Mouse (Mus musculus) activated CD4-positive, CD25-positive, alpha-beta regulatory T cell, adult 4 months (primary cell): ENCODE data around the gene Mrpl53. TPM values are rescaled to one million over a fixed set of nuclear protein-coding genes. Genes with fewer than 3 reads are reported as not detected.

Experiments
- ATAC-seq: one replicate; pipeline ENCODE4 v1.8.0; 2017
- polyA plus RNA-seq, 2 experiments: library from polyadenylated mRNA; unstranded; fragments of 100-300 nt; shearing (Covaris generic); gene quantifications; one replicate each; pipeline ENCODE4 v1.2.1; 2017

The Mrpl53 gene
- polyA plus RNA-seq, 2 experiments from 2014 or later: 63.9 to 66.3 TPM

DNA sequence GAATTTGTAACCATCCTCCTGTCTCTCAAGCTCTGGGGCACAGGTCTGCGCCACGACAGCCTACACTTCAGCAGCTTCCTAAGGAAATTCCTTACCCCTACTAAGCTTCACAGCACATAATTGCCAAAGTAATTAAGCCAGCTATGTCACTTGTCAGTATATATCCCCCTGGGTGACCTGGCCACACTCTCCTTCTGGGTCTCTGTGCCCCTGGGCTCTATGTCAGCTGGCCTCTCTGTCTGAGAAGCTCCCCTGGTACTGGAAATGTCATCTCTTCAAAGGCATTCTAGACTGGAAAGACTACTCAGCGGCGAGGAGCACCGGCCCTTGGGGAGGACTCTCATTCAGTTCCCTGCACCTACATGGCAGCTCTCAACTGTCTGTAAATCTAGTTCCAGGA lies 14.1 kb downstream of the Mrpl53 start:
- no peak for ATAC-seq

DNA sequence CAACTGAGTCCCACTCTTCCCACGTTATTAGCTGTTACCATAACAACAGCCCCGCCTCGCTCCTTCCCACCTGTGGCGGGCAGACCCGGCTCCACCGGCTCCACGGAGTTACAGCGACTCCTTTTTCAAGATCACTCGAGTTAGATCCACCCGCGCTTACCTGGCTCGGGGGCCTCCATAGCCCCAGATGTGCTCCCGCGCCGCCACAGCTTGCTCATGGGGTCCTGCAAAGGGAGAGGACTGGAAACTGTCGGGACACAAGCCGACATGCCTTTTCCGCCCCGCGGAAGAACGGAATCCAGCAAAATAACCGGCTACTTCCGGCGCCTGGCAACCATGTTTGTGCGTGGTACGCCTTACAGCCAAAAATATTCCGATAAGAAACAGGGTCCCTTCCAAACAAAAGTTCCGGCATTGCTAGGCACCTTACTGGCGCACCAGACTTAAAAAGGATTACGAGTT lies 16.0 kb downstream of the Mrpl53 start:
- ATAC-seq: peak; percentile 15

DNA sequence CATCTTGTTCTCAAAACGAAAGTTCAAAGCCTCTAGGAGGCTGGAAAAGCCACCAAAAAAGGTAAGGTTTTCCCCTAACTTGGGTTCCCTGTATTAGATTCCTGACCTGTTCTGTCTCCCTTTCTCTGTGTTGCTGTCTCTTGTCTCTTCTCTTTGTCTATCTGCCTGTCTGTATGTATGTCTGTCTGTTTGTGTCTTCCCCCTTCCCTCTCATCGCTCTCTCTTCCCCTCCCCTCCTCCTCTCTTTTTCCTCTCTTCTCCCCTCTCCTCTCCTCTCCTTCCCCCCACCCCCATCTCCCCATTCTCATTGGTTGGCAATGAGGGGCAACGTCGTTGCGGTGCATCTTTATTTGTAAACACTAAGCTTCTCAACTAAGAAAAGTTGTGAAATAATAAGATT lies 16.5 kb downstream of the Mrpl53 start, which contains the start of gene Ino80b:
TSS of gene Ino80b (minus strand) at position 101 of the 400 bp plus-strand sequence.
- ATAC-seq: no peak

DNA sequence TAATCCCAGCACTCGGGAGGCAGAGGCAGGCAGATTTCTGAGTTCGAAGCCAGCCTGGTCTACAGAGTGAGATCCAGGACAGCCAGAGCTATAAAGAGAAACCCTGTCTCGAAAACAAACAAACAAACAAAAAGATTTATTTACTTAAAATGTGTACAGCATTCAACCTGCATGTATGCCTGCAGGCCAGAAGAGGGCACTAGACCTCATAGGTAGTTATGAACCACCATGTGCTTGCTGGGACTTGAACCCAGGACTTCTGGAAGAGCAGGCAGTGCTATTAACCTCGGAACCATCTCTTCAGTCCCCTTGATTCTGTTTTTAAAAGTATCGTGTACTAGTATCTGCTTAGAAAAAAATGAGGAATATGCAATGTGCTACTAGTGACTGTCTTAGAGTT lies 18.6 kb downstream of the Mrpl53 start:
- no peak for ATAC-seq

DNA sequence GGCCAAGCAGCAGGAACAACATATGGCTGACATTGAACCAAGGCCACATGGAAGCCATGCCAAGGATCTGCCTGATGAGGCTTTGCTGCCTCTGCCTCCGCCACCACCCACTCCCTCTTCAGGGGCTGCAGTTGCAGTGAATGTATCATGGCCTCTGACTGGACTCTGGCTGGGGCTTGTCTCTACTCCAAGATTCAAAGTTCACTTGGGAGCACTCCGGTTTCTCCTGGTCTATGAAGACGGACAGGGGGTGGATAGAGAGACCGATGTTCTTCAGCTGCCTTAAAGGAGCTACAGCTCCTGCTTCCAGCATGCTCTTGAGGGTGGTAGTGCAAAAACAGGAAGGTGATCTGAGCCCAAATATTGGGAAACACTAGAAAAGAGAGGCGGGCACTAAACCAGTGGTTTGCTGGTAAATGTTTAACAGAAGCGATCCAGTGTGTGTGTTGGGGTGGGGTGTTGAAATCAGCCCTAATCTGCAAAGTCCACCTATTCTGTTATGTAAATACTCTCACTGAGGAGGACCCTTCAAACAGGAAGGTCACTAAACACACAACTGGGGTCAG lies 22.7 kb downstream of the Mrpl53 start:
- no peak for ATAC-seq

DNA sequence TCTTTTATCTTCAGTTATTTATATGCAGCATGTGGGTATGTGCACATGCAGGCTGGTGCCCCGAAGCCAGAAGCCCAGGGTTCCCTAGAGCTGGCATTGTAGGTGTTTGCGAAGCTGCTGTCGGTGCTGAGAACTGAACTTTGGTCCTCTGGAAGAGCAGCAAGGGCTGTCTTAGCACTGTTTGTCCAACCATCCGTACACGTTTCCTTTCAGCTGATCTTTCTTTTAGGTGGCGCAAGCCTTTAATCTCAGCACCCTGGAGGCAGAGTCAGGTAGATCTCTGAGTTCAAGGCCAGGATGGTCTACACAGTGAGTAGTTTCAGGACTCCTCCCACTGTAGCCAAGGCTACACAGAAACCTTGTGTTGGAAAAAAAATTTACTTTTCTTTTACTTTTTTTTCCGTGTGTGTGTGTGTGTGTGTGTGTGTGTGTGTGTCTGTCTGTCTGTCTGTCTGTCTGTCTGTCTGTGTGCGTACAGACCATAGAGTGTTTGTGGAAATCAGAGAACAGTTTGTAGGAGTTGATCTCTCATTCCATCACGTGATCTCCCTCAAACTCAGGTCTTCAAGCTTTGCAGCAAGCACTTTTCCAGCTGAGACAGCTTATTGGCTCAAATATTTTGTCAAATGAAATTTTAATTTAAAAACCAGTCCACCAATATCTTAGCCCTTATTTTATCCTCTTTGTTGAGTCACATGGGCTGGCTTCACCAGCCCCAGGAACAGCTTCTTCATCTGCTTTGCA lies 23.5 kb downstream of the Mrpl53 start:
- ATAC-seq: no peak

DNA sequence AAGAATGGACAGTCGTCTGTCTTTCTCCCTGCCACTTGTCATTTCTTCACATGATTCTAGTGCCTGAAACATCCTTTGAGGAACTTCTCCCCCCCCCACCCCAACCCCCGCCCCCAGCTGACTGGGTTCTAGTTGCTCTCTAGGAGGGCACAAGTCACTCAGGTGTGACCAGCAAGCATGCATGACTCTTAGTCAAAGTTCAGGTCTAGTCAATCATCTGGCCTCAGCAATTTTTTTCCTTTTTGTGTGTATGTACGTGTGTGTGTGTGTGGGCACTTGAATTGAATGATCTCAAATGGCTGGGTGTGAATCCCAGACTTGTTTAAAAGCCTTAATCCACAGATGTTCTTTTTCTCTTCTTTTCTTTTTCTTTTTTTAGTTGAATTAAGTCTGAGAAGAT lies 25.4 kb downstream of the Mrpl53 start:
- ATAC-seq: no peak

DNA sequence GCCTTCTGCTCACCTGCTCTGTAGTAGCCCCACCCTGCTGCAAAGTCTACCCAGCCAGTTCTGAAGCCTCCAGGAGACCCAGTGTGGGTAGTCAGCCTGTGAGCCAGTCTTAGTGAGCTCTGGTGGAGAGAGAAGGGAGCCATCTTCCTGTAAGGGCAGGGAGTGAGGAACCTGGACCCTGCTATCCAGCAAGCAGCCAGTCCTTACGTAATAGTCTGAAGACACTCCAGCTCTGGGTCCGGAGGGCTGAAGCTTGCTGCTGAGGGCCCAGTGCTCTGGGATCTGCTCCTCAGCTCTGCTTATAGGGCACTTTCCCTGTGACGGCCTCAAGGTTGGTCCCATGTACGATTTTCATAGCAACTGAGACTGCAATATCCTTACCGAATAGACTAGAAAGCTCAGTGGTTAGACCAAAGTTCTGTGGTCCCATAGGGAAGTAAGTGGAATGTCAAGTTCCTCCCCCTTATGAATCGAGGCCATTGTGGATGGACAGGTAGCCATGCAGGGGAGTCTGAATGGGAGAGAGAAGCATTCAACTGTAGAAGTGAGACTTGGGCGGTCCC lies 26.2 kb downstream of the Mrpl53 start, which contains the start of gene Rtkn:
TSS of gene Rtkn (plus strand) at position 513 of the 563 bp plus-strand sequence.
- no peak for ATAC-seq

DNA sequence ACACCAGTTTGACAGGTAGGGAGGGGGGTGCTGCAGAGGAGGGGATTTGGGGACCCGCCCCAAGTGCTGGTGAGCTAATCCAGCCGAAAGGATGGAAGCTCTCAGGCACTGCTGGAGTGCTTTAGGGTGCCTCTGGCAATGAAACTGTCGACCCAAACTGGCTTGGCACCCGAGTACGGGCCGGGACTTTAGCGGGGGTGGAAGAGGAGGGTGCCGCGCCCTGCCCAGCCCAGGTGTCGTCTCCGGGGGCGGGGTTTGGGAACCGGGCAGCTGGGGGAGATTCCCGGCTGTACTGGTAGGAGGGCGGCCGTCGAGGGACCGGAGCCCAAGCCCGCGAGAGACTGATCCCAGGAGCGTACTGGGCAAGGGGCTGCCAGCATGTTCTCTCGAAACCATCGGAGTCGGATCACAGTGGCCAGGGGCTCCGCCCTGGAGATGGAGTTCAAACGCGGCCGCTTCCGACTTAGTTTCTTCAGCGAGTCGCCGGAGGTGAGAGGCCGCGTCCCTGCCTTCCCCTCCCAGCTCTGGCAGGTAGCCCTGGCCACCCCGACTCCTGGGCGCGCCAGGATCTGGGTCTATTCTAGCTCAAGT lies 26.8 kb downstream of the Mrpl53 start:
- ATAC-seq: peak; percentile 19

DNA sequence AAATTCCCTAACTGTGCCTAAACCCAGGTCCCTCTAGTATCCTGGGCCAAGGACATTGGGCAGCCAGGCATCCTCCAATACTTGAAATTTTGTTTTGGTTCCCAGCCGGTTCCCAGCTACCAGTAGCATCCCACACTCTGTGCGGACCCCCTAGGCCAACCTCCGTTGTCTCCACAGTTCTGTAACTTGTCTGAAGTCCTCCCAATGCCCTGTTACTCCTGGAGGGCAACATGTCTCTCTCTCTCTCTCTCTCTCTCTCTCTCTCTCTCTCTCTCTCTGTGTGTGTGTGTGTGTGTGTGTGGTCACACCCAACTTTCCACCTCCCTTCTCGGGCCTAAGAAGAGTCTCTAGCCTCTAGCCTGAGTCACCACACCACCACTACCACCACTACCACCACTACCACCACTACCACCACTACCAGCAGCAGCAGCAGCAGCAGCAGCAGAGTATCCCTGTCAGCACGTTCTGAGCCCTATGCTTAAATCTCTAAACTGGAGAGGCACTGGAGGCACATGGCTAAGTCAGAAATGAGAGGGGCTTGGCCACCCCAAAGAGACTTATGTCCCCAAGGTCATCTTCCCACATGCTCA lies 27.5 kb downstream of the Mrpl53 start:
- no peak for ATAC-seq

DNA sequence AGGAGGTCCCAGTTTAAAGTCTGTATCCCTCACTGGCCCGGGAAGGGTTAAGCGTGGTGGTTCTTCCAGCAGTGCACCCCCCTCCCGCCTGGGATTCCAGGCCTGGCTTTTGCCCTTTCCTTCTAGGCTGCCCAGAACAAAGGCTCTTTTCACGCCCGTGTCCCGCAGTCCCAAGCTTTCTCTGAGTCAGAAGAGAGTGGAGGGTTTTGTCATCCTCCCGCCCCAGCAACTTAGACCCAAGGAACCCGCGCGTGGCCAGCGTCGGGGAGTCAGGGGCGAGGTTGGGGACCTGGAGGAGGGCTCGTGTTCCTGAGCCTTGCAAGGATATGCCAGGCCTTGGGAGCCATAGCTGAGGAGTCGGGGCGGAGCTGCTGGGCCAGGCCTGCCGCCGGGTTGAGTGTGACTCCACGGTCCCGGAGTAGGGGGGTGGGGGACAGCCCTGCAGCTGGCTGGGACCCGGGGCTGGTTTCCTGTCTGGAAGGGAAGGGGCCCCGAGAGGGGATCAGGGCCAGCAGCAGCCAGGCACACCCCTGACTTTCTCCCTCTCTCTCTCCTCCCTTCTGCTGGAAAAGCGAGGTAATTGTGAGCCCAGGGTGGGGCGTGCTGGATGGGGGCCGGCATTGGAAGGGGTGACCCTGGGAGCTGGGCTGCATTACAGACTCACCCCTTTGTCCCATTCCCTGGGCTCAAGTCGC lies 28.2 kb downstream of the Mrpl53 start:
- no peak for ATAC-seq

DNA sequence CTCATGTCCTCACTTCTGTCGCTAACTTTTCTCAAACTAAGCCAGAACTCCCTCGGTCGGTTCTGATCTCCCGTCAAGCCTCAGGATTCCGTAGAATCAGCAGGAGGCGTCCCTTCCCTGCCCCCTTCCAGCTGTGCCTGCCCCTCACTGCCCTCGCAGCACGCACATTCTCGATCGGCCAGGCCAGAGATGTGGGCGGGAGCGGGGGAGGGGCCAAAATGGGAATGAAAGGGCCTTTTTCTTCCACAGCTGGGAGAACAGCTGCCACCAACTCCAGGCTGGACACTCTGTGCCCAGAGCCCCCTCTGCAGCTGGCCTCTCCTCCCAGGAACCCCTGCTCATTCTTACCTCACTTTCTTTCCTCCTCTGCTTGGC lies 28.7 kb downstream of the Mrpl53 start:
- no peak for ATAC-seq

DNA sequence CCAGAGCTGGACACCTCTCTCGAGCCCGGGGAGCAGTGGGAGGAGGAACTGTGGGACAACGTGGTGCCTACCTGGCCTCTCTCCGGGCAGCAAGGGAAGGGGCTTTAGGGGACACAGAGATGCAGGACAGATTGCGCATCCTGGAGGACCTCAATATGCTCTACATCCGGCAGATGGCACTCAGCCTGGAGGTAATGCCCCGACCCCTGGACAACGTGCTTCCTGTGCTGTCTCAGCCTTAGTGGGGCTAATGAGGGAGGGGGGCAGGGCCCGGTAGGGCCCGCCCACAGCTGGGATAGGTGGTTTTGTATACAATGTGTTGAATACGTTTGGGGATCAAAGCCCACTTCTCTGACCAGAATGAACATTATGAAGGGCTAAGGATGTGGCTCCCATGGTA lies 29.2 kb downstream of the Mrpl53 start:
- ATAC-seq: peak; percentile 54

DNA sequence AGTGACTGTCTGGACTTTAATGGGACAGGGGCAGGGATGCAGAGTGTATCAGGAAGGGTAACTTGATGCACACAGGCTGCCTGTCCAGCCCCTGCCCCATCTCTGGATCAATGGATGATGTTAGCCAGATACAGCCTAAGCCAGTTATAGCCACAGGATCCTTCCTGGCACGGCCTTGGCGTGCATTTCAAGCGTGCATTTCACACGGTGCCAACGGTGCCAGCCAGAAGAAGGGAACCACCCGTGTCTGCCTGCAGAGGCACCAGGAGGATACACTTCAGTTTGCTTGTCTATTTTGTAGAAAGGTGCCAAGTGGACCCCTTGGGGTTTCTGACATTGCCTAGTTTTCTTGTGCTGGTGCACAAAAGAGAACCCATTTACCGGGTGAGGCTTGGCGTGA lies 31.2 kb downstream of the Mrpl53 start:
- ATAC-seq: no peak

DNA sequence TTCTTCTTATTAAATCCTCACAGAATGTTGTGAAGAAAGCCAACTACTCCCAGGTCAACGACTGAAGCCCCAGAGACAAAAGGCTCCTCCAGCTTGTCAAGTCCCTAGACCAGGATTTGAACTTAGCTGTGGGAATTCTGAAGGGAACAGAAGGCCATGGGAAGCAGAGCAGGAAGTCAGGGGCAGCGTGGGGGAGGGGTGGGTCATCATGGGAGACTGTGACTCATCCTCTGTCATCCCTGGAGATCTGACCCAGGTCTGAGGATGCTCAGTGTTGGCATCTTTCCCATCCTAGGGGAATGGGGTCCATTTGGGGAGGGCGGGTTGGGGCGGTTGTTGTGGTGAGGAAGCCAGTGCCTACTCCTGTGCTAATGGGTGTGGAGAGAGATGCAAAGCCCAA lies 32.8 kb downstream of the Mrpl53 start:
- ATAC-seq: no peak

DNA sequence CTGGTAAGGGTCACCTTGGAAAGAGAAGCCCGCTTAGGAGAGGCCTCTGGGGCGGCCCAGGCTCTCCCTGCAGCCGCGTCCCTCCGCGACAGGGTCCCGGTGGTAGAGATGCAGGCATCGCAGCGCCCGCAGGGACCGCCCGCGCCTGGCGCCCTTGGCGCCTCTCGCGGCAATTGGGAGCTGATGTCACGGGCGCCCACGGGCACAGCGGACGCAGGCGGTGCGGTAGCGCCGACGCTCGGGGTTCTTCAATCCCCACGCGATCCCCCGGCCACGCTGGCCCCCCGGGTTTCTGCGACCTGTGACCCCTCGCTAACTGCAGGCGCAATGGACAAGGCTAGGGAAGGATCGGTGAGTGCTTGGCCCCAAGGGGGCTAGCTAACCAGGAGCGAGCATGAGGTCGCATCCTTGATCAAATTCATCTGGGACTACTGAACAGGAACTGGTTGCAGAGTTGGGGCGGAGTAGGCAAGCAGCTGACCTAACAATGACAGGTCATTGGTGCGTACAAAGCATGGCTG lies 33.4 kb downstream of the Mrpl53 start:
- no peak for ATAC-seq

DNA sequence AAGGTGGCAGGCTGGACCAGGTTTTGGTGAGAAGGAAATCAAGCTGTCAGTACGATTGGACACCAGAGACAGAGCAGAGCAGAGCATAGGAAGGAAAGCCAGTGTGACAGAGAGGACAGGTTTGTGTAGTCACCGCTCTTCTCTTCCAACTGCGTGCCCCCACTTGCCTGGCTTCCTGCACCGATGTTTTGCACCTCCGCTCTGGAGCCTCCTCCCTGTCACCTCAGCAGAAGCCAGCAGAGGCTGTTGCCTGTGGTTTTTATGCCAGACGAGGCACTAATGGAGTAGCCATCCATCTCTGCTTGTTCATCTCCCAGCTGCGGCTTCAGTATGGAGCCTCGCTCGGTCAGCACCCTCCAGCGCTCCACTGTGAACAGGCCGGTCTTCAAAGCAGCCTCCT lies 34.0 kb downstream of the Mrpl53 start:
- ATAC-seq: no peak

DNA sequence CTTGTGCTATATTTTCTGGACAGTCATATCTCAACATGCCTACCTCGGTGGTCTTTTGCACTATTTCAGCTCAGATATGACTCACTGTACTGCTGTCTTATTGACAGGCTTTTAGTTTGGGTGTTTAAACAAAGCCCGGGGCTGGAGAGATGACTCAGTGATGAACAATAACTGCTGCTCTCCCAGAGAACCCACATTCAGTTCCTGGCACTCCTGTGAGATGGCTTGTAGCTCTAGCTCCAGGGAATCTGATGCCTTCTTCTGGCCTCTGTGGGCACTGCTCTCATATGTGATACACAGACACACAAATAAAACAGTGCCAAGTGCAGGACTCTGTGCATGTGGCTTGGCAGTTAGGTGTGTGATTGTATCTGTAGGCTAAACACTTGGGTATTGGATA lies 36.4 kb downstream of the Mrpl53 start:
- no peak for ATAC-seq

DNA sequence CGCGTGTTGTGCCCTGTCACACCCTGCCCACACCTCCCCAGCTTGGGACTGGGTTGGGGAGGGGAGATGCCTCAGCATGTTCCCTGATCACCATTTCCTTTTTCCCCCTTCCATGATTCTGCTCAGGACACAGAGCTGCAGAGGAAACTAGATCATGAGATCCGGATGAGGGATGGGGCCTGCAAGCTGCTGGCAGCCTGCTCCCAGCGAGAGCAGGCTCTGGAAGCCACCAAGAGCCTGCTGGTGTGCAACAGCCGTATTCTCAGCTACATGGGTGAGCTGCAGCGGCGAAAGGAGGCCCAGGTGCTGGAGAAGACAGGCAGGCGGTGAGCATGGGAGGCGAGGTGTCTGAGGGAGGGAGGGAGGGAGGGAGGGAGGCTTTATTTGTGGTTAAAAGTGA lies 37.0 kb downstream of the Mrpl53 start:
- ATAC-seq: no peak

DNA sequence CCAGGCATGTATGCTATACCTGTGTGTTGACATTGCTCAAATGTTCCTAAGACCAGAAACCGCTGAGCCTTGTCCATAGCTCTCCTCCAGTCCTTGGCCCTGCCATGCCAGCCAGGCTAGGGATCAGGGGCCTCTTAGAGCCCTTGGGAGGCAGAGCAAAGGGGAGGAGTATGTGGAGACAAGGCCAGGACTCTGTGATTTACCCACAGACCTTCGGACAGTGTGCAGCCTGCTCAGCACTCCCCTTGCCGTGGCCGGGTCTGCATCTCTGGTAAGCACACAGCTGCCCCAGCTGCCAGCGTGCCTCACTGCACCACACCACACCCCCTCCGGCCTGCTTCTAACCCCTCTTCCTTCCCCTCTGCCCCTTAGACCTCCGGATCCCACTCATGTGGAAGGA lies 38.4 kb downstream of the Mrpl53 start:
- no peak for ATAC-seq

DNA sequence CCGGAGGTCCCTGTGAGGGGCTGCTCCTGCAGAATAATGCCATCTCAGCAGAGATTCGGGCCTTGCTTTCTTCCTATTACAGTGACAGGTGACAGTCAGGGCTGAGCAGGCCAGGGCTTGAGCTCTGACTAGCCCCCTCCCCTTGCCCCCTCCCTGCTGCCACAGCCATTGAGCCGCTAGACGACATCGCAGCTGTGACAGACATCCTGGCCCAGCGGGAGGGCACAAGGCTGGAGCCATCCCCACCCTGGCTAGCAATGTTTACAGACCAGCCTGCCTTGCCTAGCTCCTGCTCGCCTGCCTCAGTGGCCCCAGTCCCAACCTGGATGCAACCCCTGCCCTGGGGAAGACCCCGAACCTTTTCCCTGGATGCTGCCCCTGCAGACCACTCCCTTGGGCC lies 42.9 kb downstream of the Mrpl53 start:
- no peak for ATAC-seq

DNA sequence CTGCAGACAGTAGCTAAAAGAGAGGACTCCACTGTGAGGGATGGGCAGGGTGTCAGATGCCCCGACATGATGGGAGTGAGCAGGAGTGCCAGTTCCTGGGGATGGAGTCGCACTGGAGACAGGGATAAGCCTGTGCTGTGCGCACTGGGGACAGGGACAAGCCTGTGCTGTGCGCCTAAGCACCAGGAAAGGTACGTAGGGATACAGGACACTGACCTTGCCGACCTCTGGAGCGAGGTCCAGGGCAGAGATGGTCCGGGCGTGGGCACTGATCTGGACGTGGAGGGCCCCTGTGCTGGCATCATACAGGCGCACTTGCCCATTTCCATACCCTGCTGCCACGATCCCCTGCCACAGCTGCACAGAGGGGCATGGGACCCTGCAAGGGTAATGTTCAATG lies 44.2 kb downstream of the Mrpl53 start:
- no peak for ATAC-seq

DNA sequence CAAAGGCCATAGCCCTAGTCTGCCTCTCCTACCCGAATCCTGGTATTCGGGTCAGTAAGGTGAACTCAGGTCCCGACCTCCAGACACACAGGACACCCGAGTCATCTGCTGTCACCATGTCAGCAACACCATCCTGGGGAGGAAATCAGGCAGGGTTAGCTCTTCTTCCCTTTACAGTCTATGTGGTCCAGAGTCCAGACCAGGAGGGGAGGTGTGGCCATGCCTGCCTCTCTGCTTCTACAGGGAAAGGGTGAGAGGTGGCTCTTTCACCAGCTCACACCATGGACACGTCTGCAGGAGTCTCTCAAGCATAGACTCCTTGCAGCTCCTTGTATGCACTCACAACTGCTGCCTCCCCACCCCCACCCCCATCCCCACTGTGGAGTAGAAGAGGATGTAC lies 44.6 kb downstream of the Mrpl53 start:
- ATAC-seq: no peak
